Mouse (Mus musculus) kidney, embryonic 14.5 days (tissue): Measurements from ENCODE around the gene 1700125H20Rik. TPM values are rescaled to one million over a fixed set of nuclear protein-coding genes. Genes with fewer than 3 reads are reported as not detected.

Experiments used
- ATAC-seq: fragments of 200-750 bp; cut with Nextera tagmentation; 2 replicates; pipeline ENCODE4 v1.8.0; 2017; ENCODE audit warnings: moderate number of reproducible peaks, mild to moderate bottlenecking, moderate TSS enrichment, moderate library complexity; ENCODE audit not compliant: low FRiP score, low TSS enrichment
- H3K27ac ChIP-seq: fragments of 300-500 bp; sonication (generic); 2 replicates; pipeline ENCODE4 v1.5.1; 2014; ENCODE audit warnings: low read depth, mild to moderate bottlenecking, low read length, moderate library complexity, mixed read lengths
- H3K27me3 ChIP-seq: fragments of 300-500 bp; sonication (generic); 2 replicates; pipeline ENCODE4 v1.6.1; 2014; ENCODE audit warnings: mild to moderate bottlenecking, low read length; ENCODE audit not compliant: control insufficient read depth, insufficient read depth
- H3K36me3 ChIP-seq: fragments of 300-500 bp; sonication (generic); 2 replicates; pipeline ENCODE4 v1.6.1; 2014; ENCODE audit warnings: low read length, mixed read lengths; ENCODE audit not compliant: control insufficient read depth, insufficient read depth
- H3K4me1 ChIP-seq: fragments of 300-500 bp; sonication (generic); 2 replicates; pipeline ENCODE4 v1.6.1; 2014; ENCODE audit warnings: low read length, mixed read lengths; ENCODE audit not compliant: control insufficient read depth, insufficient read depth
- H3K4me2 ChIP-seq: fragments of 300-500 bp; sonication (generic); replicated peaks from 2 replicates; pipeline ENCODE4 v1.6.1; 2014; ENCODE audit warnings: low read depth, mild to moderate bottlenecking, low read length
- H3K4me3 ChIP-seq: fragments of 300-500 bp; sonication (generic); 2 replicates; pipeline ENCODE4 v1.5.1; 2014; ENCODE audit warnings: mild to moderate bottlenecking, low read length
- H3K9ac ChIP-seq: fragments of 300-500 bp; sonication (generic); 2 replicates; pipeline ENCODE4 v1.6.1; 2014; ENCODE audit warnings: low read depth, mild to moderate bottlenecking, low read length, moderate library complexity
- H3K9me3 ChIP-seq: fragments of 300-500 bp; sonication (generic); 2 replicates; pipeline ENCODE4 v1.6.1; 2016; ENCODE audit warnings: low read length; ENCODE audit not compliant: control insufficient read depth
- WGBS: fragments of 180-500 bp; shearing (Covaris S2); extraction: QIAGEN DNeasy Blood & Tissue Kit; methylation state at CpG from one replicate; pipeline ENCODE4 v1.1.7; 2014; 5-methylcytosine and 5-hydroxymethylcytosine counted together
- polyA plus RNA-seq: library from polyadenylated mRNA; unstranded; fragments of >200 nt; fragmentation: Nextera tagmentation; extraction: Ambion mirVana; gene quantifications from 2 replicates; pipeline ENCODE4 v1.2.1, GENCODE M21; 2014

Gene 1700125H20Rik
- not detected in 2 replicates for polyA plus RNA-seq

DNA sequence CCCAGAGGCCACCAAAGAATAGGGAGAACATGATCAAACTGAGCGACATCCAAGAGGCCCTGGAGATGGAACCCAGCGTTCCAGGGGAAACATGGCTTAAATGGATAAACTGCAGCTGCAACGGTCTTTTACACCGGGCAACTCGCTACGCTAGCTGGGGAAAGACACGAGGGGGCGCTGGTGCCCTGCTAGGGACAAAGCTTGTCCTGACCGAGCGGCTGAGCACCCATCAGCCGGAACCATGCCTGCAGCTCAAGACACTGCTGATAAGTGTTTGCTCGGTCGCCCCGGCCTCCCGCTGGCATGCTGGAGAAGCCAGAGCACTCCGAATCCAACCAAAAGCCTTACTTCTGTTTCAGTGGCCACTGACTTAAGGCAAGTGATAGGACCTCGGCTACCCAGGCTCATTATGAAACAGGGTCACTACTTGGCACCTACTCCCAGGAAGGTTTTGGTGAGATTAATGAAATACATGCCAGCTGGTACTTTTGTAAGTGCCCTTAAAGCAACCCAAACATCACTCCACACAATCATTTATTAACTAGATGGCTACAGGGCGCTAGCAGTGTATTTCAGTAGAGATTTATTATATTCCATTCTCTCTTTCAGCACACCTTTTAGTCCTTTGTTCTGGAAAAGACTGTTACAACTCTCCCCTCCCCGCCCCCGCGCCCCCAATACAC, at the start of gene 1700125H20Rik:
Gene 1700125H20Rik, plus strand, starts transcription at position 347 of the 683 bp plus-strand sequence.
- H3K4me1 ChIP-seq: peaks cover 7% of the 10 kb centered on the region; the same call in 1 of the 2 replicates
- peak within 1 kb of the TSS; percentile 28; the same call in 1 of the 2 replicates for H3K4me3 ChIP-seq
- no peaks in the 10 kb centered on the region for H3K9me3 ChIP-seq
- no peaks in the 10 kb centered on the region for H3K36me3 ChIP-seq
- ATAC-seq: peak; percentile 95
- H3K9ac ChIP-seq: peak within 1 kb of the TSS; percentile 52
- no peak within 1 kb of the TSS for H3K27ac ChIP-seq
- WGBS: 11% methylated on average over 21 of the region's 21 CpGs
- H3K4me2 ChIP-seq: peak within 1 kb of the TSS; percentile 54
- H3K27me3 ChIP-seq: no peaks in the 10 kb centered on the region

DNA sequence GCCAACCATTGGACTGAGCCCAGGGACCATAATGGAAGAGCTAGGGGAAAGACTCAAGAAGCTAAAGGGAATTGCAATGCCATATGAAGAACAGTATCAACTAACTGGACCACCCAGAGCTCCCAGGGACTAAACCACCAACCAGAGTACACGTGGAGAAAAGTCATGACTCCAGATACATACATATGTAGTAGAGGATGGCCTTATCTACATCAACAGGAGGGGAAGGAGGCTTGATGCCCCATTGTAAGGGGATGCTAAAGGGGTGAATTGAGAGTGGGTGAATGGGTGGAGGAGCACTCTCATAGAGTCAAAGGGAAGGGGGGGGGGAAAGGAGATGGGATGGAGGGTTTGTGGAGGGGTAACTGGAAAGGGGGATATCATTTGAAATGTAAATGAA, 48.1 kb upstream of the 1700125H20Rik start:
- H3K27ac ChIP-seq: no peak overlapping the region
- no peak overlapping the region for H3K4me3 ChIP-seq
- no peak for ATAC-seq
- no peak overlapping the region for H3K4me2 ChIP-seq
- H3K4me1 ChIP-seq: no peaks in the 10 kb centered on the region
- H3K9ac ChIP-seq: no peak overlapping the region
- no peaks in the 10 kb centered on the region for H3K9me3 ChIP-seq
- WGBS: 85% methylated on average over 1 of the region's 1 CpGs
- H3K27me3 ChIP-seq: no peaks in the 10 kb centered on the region
- H3K36me3 ChIP-seq: no peaks in the 10 kb centered on the region

DNA sequence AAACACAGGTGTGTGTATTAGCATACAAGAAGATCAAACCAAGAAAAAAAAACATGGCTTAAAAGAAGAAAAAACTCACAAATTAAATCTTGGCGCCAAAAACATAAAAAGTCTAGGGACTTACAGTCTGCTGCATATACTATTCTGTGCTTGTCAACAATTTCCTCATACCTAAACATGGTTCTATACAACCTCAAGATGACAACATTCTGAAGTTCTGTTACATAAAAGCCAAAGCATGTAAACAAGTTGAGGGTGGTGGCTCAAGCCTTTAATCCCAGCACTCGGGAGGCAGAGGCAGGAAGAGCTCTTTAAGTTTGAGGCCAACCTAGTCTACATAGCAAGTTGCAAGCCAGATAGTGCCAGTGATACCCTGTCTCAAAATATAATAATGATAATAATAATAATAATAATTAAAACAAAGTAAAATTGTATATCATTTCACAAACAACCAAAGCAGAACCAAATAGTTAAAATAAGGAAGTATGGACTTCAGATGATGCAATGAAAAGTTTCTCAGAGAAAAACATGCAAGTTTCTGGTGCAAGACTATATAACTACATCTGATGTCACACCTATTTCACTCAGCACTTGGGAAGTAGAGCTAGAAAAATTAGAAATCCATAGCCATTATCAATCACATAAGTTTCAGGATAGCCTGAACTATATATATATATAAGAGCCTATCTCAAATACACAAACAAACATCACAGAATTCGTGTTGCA, 46.8 kb upstream of the 1700125H20Rik start:
- H3K27ac ChIP-seq: no peak overlapping the region
- no peaks in the 10 kb centered on the region for H3K9me3 ChIP-seq
- 89% methylated on average over 3 of the region's 3 CpGs for whole genome bisulfite sequencing
- H3K9ac ChIP-seq: no peak overlapping the region
- H3K27me3 ChIP-seq: no peaks in the 10 kb centered on the region
- ATAC-seq: no peak
- H3K4me2 ChIP-seq: no peak overlapping the region
- H3K36me3 ChIP-seq: no peaks in the 10 kb centered on the region
- H3K4me3 ChIP-seq: no peak overlapping the region
- no peaks in the 10 kb centered on the region for H3K4me1 ChIP-seq

DNA sequence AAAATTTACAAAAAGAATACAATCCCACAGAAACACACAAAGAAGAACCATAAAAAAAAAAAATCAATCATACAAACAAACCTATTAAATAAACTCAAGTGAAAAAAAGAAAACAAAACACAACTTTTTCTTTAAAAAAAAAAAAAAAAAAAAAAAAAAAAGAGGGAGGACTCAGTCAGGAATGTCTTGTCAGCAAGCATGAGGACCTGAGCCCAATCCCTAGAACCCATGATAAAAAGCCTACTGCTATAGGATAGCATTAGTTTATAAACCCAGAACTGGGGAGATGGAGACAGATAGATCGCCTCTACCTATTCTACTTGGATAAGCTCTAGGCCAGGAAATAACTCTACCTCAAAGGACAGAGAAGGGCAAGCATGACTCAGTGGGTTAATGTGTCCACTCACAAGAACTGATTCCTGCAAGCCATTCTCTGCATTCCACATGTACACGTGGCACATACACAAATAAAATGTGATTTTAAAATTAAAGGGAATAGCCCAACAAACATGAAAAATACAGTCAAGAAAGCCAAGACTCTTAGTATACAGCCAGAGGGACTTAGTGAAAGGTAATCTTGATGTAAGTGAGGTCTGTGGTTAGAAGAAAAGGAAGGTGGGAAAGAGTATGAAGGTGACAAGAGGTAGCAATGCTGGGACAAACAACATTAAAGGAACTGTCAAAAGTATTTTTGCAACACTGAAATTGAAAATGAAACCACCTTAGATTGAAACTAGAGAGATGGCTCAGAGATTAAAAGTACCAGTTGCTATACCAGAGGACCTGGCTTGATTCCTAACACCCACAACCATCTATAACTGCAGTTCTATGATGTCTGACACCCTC, 43.7 kb upstream of the 1700125H20Rik start:
- Histone ChIP-seq H3K4me3 (no peak overlapping the region), H3K9ac (no peak overlapping the region), H3K36me3 (no peaks in the 10 kb centered on the region), H3K4me1 (no peaks in the 10 kb centered on the region), H3K4me2 (no peak overlapping the region), H3K9me3 (no peaks in the 10 kb centered on the region), H3K27me3 (no peaks in the 10 kb centered on the region), H3K27ac (no peak overlapping the region)
- WGBS: 90% methylated on average over 2 of the region's 2 CpGs
- ATAC-seq: no peak

- Histone ChIP-seq H3K36me3 (no peaks in the 10 kb centered on the region), H3K4me1 (no peaks in the 10 kb centered on the region), H3K4me3 (no peak overlapping the region), H3K9ac (no peak overlapping the region), H3K27ac (no peak overlapping the region), H3K27me3 (no peaks in the 10 kb centered on the region), H3K4me2 (no peak overlapping the region), H3K9me3 (no peaks in the 10 kb centered on the region)
- WGBS: 86% methylated on average over 1 of the region's 1 CpGs
- no peak for ATAC-seq
Measured at GRCm38 (mm10) chr11:85128883-85129282, 41.3 kb upstream of the 1700125H20Rik start.

DNA sequence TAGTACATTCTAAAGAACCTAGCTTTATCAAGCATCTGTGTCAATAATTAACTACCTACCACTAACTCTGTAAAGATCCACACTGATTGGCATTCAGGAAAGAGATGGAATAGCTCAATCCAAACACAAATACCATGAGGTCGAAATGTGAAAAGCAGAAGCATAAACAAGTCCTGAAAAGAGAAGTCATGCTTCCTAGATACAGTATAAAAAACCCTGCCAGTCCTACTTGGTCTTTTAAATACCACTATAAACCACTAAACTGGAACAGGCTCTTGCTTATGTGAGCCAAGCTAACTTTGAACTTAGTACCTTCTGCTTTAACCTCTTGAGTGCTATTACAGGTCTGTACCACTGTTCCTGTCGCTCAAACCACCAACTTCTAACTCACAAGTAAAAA, 38.7 kb upstream of the 1700125H20Rik start:
- no peaks in the 10 kb centered on the region for H3K27me3 ChIP-seq
- ATAC-seq: no peak
- no peak overlapping the region for H3K27ac ChIP-seq
- no peak overlapping the region for H3K4me3 ChIP-seq
- WGBS: 74% methylated on average over 2 of the region's 2 CpGs
- no peaks in the 10 kb centered on the region for H3K4me1 ChIP-seq
- H3K4me2 ChIP-seq: no peak overlapping the region
- H3K9me3 ChIP-seq: no peaks in the 10 kb centered on the region
- H3K36me3 ChIP-seq: no peaks in the 10 kb centered on the region
- no peak overlapping the region for H3K9ac ChIP-seq

DNA sequence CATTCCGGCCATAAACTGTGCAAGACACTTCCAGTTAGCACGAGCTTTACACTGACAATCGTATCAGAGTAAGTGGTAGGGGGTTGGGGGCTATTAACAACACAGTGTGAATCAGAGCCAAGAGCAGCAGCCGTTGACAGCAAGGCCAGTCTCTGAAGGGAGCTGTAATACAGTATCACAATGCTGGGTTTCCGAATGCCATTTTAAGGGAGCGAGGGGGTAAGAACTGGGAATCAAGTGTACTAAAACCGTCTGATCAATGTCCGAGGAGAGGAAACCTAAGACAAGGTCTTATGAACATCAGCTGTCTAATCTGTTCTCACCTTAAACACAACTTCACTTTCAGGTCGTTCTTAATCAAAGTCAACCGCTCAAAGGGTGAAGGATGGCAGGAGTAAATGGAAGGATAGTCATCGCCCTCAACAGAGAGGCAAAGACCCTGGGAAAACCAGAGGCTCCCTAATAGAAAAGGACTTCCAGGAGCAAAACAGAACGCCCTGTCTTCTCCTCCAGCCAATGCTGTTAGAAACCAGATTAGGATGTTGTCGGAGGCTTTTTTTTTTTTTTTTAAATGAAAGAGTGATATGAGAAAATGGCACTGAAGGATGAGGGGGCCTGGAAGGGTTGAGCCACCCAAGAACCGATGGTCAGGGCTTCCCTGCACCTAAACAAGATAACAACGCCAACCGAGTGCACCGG, 31.3 kb upstream of the 1700125H20Rik start:
- H3K27ac ChIP-seq: peak overlapping the region; percentile 63; the same call in 1 of the 2 replicates
- peak overlapping the region; percentile 83 for H3K4me3 ChIP-seq
- peak overlapping the region; percentile 56 for H3K4me2 ChIP-seq
- no peaks in the 10 kb centered on the region for H3K9me3 ChIP-seq
- under 1% methylated on average over 17 of the region's 17 CpGs for WGBS
- no peaks in the 10 kb centered on the region for H3K27me3 ChIP-seq
- H3K4me1 ChIP-seq: 0 out of 2 replicates have a peak, but pooled peaks cover 3% of the 10 kb centered on the region
- ATAC-seq: no peak
- no peaks in the 10 kb centered on the region for H3K36me3 ChIP-seq
- peak overlapping the region; percentile 69 for H3K9ac ChIP-seq
